Mouse (Mus musculus) bone marrow, adult 2 months (tissue): Measurements from ENCODE around the gene Tmem94.

Source experiments
- CTCF ChIP-seq: fragments of 200-500 bp; IDR thresholded peaks from 2 replicates; pipeline ENCODE4 v1.5.1; 2011; ENCODE audit warnings: low read length, control low read depth; ENCODE audit not compliant: control insufficient read depth, insufficient read depth
- POLR2A ChIP-seq: fragments of 200-500 bp; IDR thresholded peaks from 2 replicates; pipeline ENCODE4 v1.6.1; 2011; ENCODE audit warnings: low read depth, mild to moderate bottlenecking, control low read depth, low read length, borderline replicate concordance; ENCODE audit not compliant: control insufficient read depth

DNA sequence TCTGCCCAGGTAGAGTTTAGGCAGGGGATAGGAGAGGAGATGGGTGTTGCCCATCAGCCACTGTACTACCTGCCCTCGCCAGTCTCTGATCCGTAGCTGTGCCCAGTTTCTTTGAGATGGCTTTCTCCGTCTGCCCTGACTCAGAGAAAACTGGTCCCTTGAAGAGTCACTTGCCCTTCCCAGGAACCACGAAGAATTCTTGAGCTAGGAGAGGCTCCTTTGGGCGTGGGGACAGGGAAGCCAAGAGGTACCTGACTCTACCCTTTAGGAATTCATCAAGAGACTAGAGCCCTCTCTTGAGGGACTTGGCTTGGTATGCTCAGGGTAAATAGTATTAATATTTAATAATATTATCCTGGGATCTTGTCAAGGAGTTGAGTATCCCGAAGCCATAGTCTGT, 62.4 kb downstream of the Tmem94 start:
- no peak for TF ChIP-seq CTCF
- TF ChIP-seq POLR2A, result no peak
